Mouse (Mus musculus): Measurements from ENCODE around the gene Vmn1r185. TPM values are rescaled to one million over a fixed set of nuclear protein-coding genes. Genes with fewer than 3 reads are reported as not detected.

The Vmn1r185 gene
- polyA plus RNA-seq (2015; fragmentation: Nextera tagmentation; extraction: Ambion mirVana) = not detected in 2 replicates

GRCm38 (mm10) chr7:26618364-26618763 is at the start of gene Vmn1r185:
TSS of gene Vmn1r185 (minus strand) at chr7:26618464.

Other genes with a start within 250 kb of the Vmn1r185 start
- not detected in 2 replicates for gene Nlrp9c, start 214.8 kb downstream of the Vmn1r185 start, polyA plus RNA-seq (2015; fragmentation: Nextera tagmentation; extraction: Ambion mirVana)
- not detected in 2 replicates for gene Nlrp4a, start 183.4 kb downstream of the Vmn1r185 start, polyA plus RNA-seq (2015; fragmentation: Nextera tagmentation; extraction: Ambion mirVana)
- gene Nlrp9a, start 83.4 kb downstream of the Vmn1r185 start, polyA plus RNA-seq (2015; fragmentation: Nextera tagmentation; extraction: Ambion mirVana) = not detected in 2 replicates
- gene Cyp2b23, start 68.0 kb upstream of the Vmn1r185 start, polyA plus RNA-seq (2015; fragmentation: Nextera tagmentation; extraction: Ambion mirVana) = not detected in 2 replicates
- gene Cyp2b19, start 138.7 kb upstream of the Vmn1r185 start, polyA plus RNA-seq (2015; fragmentation: Nextera tagmentation; extraction: Ambion mirVana) = 0.87 TPM in 1 of 2 replicates, not detected in the other
- gene Cyp2g1, start 190.4 kb upstream of the Vmn1r185 start, polyA plus RNA-seq (2015; fragmentation: Nextera tagmentation; extraction: Ambion mirVana) = not detected in 2 replicates
- not detected in 2 replicates for gene Cyp2a5, start 216.8 kb upstream of the Vmn1r185 start, polyA plus RNA-seq (2015; fragmentation: Nextera tagmentation; extraction: Ambion mirVana)